Mouse (Mus musculus) layer of hippocampus, adult 8-10 months (tissue): ENCODE measurements at regions not wholly inside any gene's neighbourhood (a gene's known extent, or its start where the extent isn't known, plus 50 kb on each side); places are given as distances from the start of the nearest gene placed in this dataset.
A peak's percentile ranks its signal among the peaks of the same experiment; 100 is the strongest.

Experiments used
- DNase-seq, 2 experiments: peaks; one replicate each; pipeline ENCODE4 v3.0.0; 2022; ENCODE audit warnings: low spot score in 2 of 2
- microRNA-seq, 2 experiments: library from miRNA; unstranded; fragments of <30 nt; microRNA quantifications; one replicate each; pipeline ENCODE4 v1.2.0; 2022

GRCm38 (mm10) chr10:91959734-91960492 is 762.3 kb downstream of the Nedd1 start:
- no peak for DNase-seq

- DNase-seq = no peak
Observed at GRCm38 (mm10) chr10:91953078-91953477, 769.1 kb downstream of the Nedd1 start.

DNA sequence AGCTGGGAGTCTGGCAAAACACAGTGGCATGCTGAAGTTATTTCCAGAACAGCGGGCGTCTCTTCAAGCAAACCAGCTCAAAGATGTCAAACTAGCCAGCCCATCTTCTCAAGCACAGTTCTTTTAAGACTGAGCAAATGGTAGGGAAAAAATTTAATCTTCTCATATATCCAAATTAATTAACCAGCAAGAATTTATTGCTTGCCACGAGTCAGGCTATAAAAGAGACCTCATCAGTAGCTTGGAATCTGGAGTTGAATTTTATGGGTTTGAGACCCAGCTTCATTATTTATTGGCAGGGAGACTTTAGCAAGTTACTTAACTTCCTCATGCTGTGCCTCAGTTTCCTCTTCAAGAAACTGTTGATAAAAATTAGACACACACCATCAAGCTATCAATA is 742.5 kb upstream of the Tmpo start:
- no peak for DNase-seq

DNA sequence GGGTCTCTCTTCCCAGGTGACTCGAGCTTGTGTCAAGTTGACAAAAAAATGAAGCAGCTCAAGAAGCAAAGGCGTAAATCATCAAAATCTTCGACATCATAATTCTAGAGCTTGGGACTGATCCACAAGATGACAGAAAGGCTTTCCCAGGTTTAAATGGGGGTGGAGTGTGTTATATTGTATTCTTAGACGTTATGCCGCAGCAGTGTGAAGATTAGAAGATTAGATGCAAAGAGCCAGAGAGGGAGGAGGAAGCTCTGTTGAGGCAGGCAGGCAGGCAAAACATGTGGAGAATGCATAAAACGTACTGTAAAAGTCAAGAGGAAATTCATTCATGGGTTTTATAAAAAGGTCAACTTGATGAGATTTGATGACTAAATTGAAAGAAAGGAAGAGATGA is 708.7 kb upstream of the Tmpo start:
- no peak for DNase-seq

- DNase-seq = peak; percentile 50
Observed at GRCm38 (mm10) chr10:91888537-91888936, 707.4 kb upstream of the Tmpo start.

- no peak for DNase-seq
Observed at GRCm38 (mm10) chr10:91883155-91883554, 702.0 kb upstream of the Tmpo start.

DNA sequence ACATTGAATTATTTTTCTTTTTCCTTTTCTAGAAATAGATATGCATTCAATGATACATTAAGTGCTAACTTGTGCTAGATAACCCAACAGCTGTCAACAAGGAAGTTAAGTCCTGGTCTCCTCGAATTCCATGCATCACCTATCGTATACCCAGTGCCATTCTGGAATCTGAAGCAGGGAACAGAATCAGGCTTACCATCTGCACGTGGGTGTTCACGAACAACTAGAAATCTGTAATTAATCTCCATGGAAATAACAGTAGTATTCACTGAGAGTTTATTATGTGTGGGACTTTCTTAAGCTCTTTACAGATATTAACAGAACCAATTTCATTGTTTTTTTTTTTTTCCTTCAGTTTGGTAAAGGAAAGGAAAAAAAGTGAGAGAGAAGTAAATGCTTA is 701.4 kb upstream of the Tmpo start:
- no peak for DNase-seq

DNA sequence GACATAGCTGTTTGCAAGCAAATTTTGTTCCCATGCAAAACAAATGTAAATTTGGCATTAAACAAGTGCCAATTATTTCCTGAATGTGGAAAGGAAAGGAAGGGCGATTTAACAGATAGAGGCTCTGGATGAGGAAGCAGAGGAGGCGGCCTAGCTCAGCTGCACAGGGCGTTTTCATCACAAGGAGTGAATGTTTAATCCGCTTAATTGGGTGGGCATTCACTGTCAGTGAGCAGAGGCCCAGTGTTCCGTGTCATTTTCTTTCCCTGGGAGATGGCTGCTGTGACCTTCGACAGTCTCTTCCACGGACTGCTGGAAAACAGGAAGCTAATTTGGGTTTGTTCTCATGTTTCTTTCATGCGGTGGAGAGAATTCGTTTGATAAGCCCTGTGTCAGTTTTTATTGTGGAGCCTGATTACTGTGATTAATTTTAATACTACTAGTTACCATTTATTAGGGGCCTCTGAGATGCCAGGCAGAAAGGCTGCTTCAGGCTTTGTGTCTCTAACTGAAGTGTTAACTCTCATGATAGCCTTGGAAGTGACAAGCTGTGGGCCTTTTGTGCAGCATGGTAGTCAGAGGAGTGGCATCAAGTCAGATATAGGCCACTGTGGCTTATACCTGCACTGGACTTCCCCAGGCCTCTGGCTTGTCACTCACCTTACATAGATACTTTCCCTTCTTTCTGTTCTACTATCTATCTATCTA is 700.6 kb upstream of the Tmpo start:
- DNase-seq = no peak

GRCm38 (mm10) chr10:91875450-91875849 is 694.3 kb upstream of the Tmpo start:
- no peak for DNase-seq

GRCm38 (mm10) chr10:91871244-91871643 is 690.1 kb upstream of the Tmpo start:
- DNase-seq = no peak

DNA sequence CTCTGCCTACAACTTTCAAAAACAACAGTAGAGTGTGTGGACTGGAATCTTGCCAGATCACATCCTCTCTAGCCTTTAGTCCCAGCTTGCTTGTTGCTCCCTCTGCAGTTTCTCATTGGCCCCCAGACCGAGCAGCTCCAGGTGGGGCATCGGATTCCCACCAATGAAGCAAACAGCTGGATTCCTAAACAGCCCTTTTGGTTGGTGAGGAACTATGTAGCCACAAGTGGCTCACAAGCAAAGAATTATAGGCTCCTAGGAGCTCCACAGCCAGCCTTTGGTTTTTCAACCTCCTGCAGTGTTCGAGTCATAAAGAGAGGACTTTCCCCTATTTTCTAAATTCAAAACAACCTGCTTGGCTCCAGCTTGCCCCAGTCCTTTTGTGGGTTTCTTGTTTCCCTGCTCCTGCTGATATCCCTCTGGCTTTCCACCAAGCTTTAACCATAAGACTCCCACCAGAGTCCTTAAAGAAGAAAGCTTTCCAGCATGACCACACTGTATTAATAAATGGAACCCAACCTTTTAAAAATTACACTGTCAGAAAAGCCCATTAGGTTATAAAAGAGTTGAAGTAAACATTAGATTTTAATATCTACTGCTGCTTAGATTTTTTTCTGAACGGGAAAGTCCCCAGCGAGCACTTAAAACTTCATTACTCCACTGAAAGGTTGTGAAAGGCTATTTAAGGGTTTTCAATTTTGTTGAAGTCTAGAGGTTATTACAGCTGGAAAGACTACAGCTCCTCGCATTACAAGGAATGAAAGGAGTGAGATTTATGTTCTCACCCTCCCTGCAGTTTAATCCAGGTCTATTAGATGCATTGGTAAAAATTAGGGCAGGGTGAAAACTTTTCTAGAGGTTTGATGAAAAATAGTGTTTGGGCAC is 677.8 kb upstream of the Tmpo start:
- no peak for DNase-seq

GRCm38 (mm10) chr10:91827074-91827473 is 646.0 kb upstream of the Tmpo start:
- DNase-seq = no peak

GRCm38 (mm10) chr10:91823499-91823898 is 642.4 kb upstream of the Tmpo start:
- DNase-seq = no peak

DNA sequence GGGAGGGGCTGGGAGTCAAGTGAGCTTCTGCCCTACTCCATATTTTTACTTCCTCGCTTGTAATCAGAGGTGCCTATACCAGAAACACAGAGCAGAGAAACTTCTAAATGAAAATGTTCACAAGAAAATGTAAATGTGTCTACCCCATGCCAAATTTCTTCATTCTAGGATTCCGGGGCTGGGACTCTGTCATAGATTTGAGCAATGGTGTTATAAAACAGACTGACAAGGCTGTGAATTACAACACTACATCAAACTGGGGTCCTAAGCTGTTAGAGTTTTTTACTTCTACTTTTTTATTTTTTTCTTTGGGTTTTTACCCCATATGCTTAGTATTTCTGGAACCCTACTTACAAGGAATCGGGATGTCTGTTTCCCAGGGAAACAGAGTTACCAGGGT is 623.8 kb upstream of the Tmpo start:
- DNase-seq = no peak

Small RNA genes lying in the stretch of these regions (microRNA-seq; reads per million reads assigned to microRNA genes)
- gene Gm22582 = 0 reads per million in 2 experiments
- 1.3 to 2.9 reads per million in 2 experiments for gene Mir1251
- 11.6 to 30.0 reads per million in 2 experiments for gene Mir135a-2
